Mouse (Mus musculus) kidney, postnatal 0 days (tissue): ENCODE measurements around the gene Fndc4. TPM values are rescaled to one million over a fixed set of nuclear protein-coding genes. Genes with fewer than 3 reads are reported as not detected.

Source experiments
- ATAC-seq: fragments of 200-750 bp; cut with Nextera tagmentation; replicated peaks from 2 replicates; pipeline ENCODE4 v1.8.0; 2017; ENCODE audit warnings: low read depth, moderate number of reproducible peaks, moderate TSS enrichment, moderate library complexity; ENCODE audit not compliant: low FRiP score
- DNase-seq: peaks from one replicate; pipeline ENCODE4 v3.0.0-alpha.2; 2016; ENCODE audit warnings: low spot score
- H3K27ac ChIP-seq: fragments of 300-500 bp; sonication (generic); 2 replicates; pipeline ENCODE4 v1.5.1; 2014; ENCODE audit warnings: mild to moderate bottlenecking
- H3K27me3 ChIP-seq: fragments of 300-500 bp; sonication (generic); 2 replicates; pipeline ENCODE4 v1.6.1; 2014; ENCODE audit warnings: low read length, mixed read lengths; ENCODE audit not compliant: insufficient read depth
- H3K36me3 ChIP-seq: fragments of 300-500 bp; sonication (generic); 2 replicates; pipeline ENCODE4 v1.6.1; 2014; ENCODE audit warnings: low read length, mixed read lengths; ENCODE audit not compliant: insufficient read depth
- H3K4me1 ChIP-seq: fragments of 300-500 bp; sonication (generic); replicated peaks from 2 replicates; pipeline ENCODE4 v1.6.1; 2014; ENCODE audit warnings: antibody characterized with exemption, low read length, mixed read lengths; ENCODE audit not compliant: insufficient read depth
- H3K4me2 ChIP-seq: fragments of 300-500 bp; sonication (generic); 2 replicates; pipeline ENCODE4 v1.6.1; 2014; ENCODE audit warnings: mild to moderate bottlenecking, low read length, moderate library complexity, mixed read lengths
- H3K4me3 ChIP-seq: fragments of 300-500 bp; sonication (generic); replicated peaks from 2 replicates; pipeline ENCODE4 v1.5.1; 2014; ENCODE audit warnings: low read depth, low read length
- H3K9ac ChIP-seq: fragments of 300-500 bp; sonication (generic); 2 replicates; pipeline ENCODE4 v1.6.1; 2014; ENCODE audit warnings: low read depth, low read length
- H3K9me3 ChIP-seq: fragments of 300-500 bp; sonication (generic); replicated peaks from 2 replicates; pipeline ENCODE4 v1.6.1; 2016; ENCODE audit warnings: low read length, inconsistent platforms, mixed read lengths
- CTCF ChIP-seq: IDR thresholded peaks from 2 replicates; pipeline ENCODE4 v1.5.1; 2016; ENCODE audit warnings: antibody characterized with exemption, low read depth, mild to moderate bottlenecking, moderate library complexity
- WGBS: fragments of 180-500 bp; shearing (Covaris S2); extraction: QIAGEN DNeasy Blood & Tissue Kit; methylation state at CpG from one replicate; pipeline ENCODE4 v1.1.7; 2014; 5-methylcytosine and 5-hydroxymethylcytosine counted together
- polyA plus RNA-seq: library from polyadenylated mRNA; unstranded; fragments of >200 nt; fragmentation: Nextera tagmentation; extraction: Ambion mirVana; gene quantifications from 2 replicates; pipeline ENCODE4 v1.2.1, GENCODE M21; 2015

Gene Fndc4
- polyA plus RNA-seq = 26.9 and 27.8 TPM in 2 replicates

GRCm38 (mm10) chr5:31295606-31296141, at the start of gene Fndc4:
Fndc4 (minus strand) TSS chr5:31296080.
- no peaks in the 10 kb centered on the region for H3K27me3 ChIP-seq
- peaks cover 6% of the 10 kb centered on the region; the same call in 1 of the 2 replicates for H3K4me1 ChIP-seq
- peak within 1 kb of the TSS; percentile 66 for H3K4me3 ChIP-seq
- ATAC-seq (peak; percentile 19; the same call in 1 of the 2 replicates), DNase-seq (peak; percentile 68)
- no peaks in the 10 kb centered on the region for H3K9me3 ChIP-seq
- no peak for TF ChIP-seq CTCF
- 0% methylated on average over 45 of the region's 46 CpGs for WGBS
- H3K27ac ChIP-seq = no peak within 1 kb of the TSS
- peak within 1 kb of the TSS; percentile 77 for H3K9ac ChIP-seq
- H3K4me2 ChIP-seq = peak within 1 kb of the TSS; percentile 100
- H3K36me3 ChIP-seq = no peaks in the 10 kb centered on the region

GRCm38 (mm10) chr5:31328255-31328654, 32.4 kb upstream of the Fndc4 start:
- DNase-seq (peak; percentile 71), ATAC-seq (no peak)
- peak; percentile 80 for TF ChIP-seq CTCF
- H3K4me2 ChIP-seq = no peak overlapping the region
- no peaks in the 10 kb centered on the region for H3K27me3 ChIP-seq
- H3K9ac ChIP-seq = no peak overlapping the region
- no peaks in the 10 kb centered on the region for H3K4me1 ChIP-seq
- no peak overlapping the region for H3K4me3 ChIP-seq
- H3K27ac ChIP-seq = no peak overlapping the region
- 34% methylated on average over 7 of the region's 7 CpGs for WGBS
- no peaks in the 10 kb centered on the region for H3K36me3 ChIP-seq
- no peaks in the 10 kb centered on the region for H3K9me3 ChIP-seq

GRCm38 (mm10) chr5:31326850-31327249, 31.0 kb upstream of the Fndc4 start:
- DNase-seq = no peak
- H3K27ac ChIP-seq = no peak overlapping the region
- 19% methylated on average over 5 of the region's 5 CpGs for WGBS

GRCm38 (mm10) chr5:31324085-31324484, 28.2 kb upstream of the Fndc4 start:
- no peak for DNase-seq
- Histone ChIP-seq H3K9me3 (no peaks in the 10 kb centered on the region), H3K4me2 (no peak overlapping the region), H3K27ac (no peak overlapping the region), H3K9ac (no peak overlapping the region), H3K36me3 (no peaks in the 10 kb centered on the region), H3K27me3 (no peaks in the 10 kb centered on the region), H3K4me1 (no peaks in the 10 kb centered on the region), H3K4me3 (no peak overlapping the region)
- TF ChIP-seq CTCF = no peak
- WGBS = 61% methylated on average over 3 of the region's 3 CpGs
- ATAC-seq = no peak

More at GRCm38 (mm10) chr5:31326850-31327249, 31.0 kb upstream of the Fndc4 start:
- H3K36me3 ChIP-seq = no peaks in the 10 kb centered on the region
- H3K4me1 ChIP-seq = no peaks in the 10 kb centered on the region
- H3K4me3 ChIP-seq = no peak overlapping the region
- peak; percentile 36 for TF ChIP-seq CTCF
- H3K4me2 ChIP-seq = no peak overlapping the region
- ATAC-seq = no peak
- H3K27me3 ChIP-seq = no peaks in the 10 kb centered on the region
- H3K9ac ChIP-seq = no peak overlapping the region
- H3K9me3 ChIP-seq = no peaks in the 10 kb centered on the region

- Histone ChIP-seq H3K36me3 (no peaks in the 10 kb centered on the region), H3K9me3 (no peaks in the 10 kb centered on the region), H3K9ac (no peak overlapping the region), H3K27me3 (no peaks in the 10 kb centered on the region), H3K27ac (no peak overlapping the region), H3K4me1 (no peaks in the 10 kb centered on the region), H3K4me2 (no peak overlapping the region), H3K4me3 (no peak overlapping the region)
- DNase-seq (peak; percentile 5), ATAC-seq (no peak)
- TF ChIP-seq CTCF = no peak
- WGBS = 59% methylated on average over 3 of the region's 3 CpGs
Measured at GRCm38 (mm10) chr5:31322776-31323175, 26.9 kb upstream of the Fndc4 start.

- no peak overlapping the region for H3K27ac ChIP-seq
- ATAC-seq = no peak
- H3K4me1 ChIP-seq = no peaks in the 10 kb centered on the region
- no peaks in the 10 kb centered on the region for H3K27me3 ChIP-seq
- H3K36me3 ChIP-seq = no peaks in the 10 kb centered on the region
- TF ChIP-seq CTCF = no peak
- no peaks in the 10 kb centered on the region for H3K9me3 ChIP-seq
- 84% methylated on average over 8 of the region's 8 CpGs for WGBS
- no peak for DNase-seq
- H3K4me2 ChIP-seq = no peak overlapping the region
- no peak overlapping the region for H3K4me3 ChIP-seq
- H3K9ac ChIP-seq = no peak overlapping the region
Measured at GRCm38 (mm10) chr5:31312806-31313205, 16.9 kb upstream of the Fndc4 start.

- Histone ChIP-seq H3K4me3 (no peak overlapping the region), H3K9ac (no peak overlapping the region), H3K4me1 (no peaks in the 10 kb centered on the region), H3K27me3 (no peaks in the 10 kb centered on the region), H3K4me2 (no peak overlapping the region), H3K9me3 (no peaks in the 10 kb centered on the region), H3K36me3 (no peaks in the 10 kb centered on the region), H3K27ac (no peak overlapping the region)
- DNase-seq (no peak), ATAC-seq (no peak)
- no peak for TF ChIP-seq CTCF
- WGBS = 86% methylated on average over 6 of the region's 6 CpGs
Measured at GRCm38 (mm10) chr5:31303093-31303492, 7.2 kb upstream of the Fndc4 start.
